Mouse (Mus musculus): ENCODE measurements around the gene Rrn3. TPM values are rescaled to one million over a fixed set of nuclear protein-coding genes. Genes with fewer than 3 reads are reported as not detected.

Gene Rrn3
- polyA plus RNA-seq, 1 experiment from 2014 or later: 56.0 TPM

DNA sequence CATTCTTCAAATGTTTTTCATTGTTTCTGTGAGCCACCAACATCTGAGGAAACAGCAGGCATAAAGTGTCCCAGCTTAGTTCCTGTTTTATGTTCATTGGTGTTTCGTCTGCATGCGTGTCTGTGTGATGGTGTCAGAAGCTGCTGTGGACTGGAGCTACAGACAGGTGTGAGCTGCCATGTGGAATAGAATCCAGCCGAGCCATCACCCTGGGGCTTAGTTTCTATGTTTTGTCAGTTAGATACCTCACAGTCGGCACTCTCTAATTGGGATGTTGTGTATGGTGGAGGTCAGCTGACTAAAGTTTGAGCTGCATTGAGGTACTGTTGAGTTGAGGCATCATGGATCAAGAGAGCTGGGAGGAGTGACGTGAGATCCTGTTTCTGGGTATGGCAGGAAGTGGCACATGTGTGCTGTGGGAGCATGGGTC is 16.3 kb downstream of the Rrn3 start:
- H3K9ac ChIP-seq: no peak overlapping the region
- peaks cover 90% of the 10 kb centered on the region for H3K36me3 ChIP-seq
- 87% methylated on average over 5 of the region's 5 CpGs for WGBS
- H3K4me1 ChIP-seq: no peaks in the 10 kb centered on the region
- H3K4me2 ChIP-seq: no peak overlapping the region
- no peaks in the 10 kb centered on the region for H3K27me3 ChIP-seq
- H3K27ac ChIP-seq: no peak overlapping the region
- ATAC-seq (ENCODE audit: insufficient number of reproducible peaks, low FRiP score, low TSS enrichment, low read depth): no peak
- no peaks in the 10 kb centered on the region for H3K9me3 ChIP-seq
- no peak overlapping the region for H3K4me3 ChIP-seq

DNA sequence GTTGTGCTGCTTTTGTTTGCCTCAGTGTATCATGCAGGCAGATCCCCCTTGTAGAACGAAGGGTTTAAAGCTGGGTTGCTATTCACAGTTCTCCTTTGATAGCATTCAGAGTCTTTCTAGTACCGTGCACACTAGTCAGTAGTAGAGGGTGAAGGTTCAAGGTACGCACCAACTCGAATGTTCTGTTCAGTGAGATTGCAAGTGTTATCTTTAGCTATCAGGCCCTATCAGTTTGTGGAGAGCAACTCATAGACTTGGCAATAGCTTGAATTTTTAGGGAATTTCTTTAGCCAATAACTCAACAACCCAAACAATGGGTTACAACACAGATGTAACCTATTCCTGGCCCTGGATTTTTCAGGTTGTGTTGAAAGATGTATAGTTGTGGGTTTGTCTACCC is 20.7 kb downstream of the Rrn3 start:
- H3K9me3 ChIP-seq: no peaks in the 10 kb centered on the region
- no peaks in the 10 kb centered on the region for H3K4me1 ChIP-seq
- no peaks in the 10 kb centered on the region for H3K27me3 ChIP-seq
- no peak overlapping the region for H3K27ac ChIP-seq
- no peak overlapping the region for H3K4me2 ChIP-seq
- H3K4me3 ChIP-seq: no peak overlapping the region
- peaks cover 85% of the 10 kb centered on the region for H3K36me3 ChIP-seq
- WGBS: 97% methylated on average over 4 of the region's 4 CpGs
- no peak overlapping the region for H3K9ac ChIP-seq
- no peak for ATAC-seq (ENCODE audit: insufficient number of reproducible peaks, low FRiP score, low TSS enrichment, low read depth)

DNA sequence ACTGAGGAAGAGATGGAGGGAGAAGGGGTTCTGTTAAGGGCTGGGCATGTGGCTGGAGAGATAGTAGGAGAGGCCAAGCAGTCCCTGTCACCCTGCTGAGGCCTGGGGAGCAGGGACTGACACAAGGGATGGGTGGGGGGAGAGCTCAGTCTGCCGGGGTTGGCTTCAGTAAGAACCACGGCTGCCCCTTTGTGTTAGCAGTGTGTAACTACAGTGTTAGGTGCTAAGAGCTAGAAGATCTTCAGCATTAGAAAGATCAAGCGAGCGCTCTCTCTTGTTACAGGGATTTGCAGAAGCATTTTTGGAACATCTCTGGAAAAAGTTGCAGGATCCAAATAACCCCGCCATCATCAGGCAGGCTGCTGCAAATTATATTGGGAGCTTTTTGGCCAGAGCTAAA is 24.2 kb downstream of the Rrn3 start:
- H3K4me2 ChIP-seq: no peak overlapping the region
- WGBS: 88% methylated on average over 5 of the region's 5 CpGs
- ATAC-seq (ENCODE audit: insufficient number of reproducible peaks, low FRiP score, low TSS enrichment, low read depth): no peak
- no peaks in the 10 kb centered on the region for H3K9me3 ChIP-seq
- H3K27me3 ChIP-seq: no peaks in the 10 kb centered on the region
- H3K4me3 ChIP-seq: no peak overlapping the region
- peaks cover 87% of the 10 kb centered on the region for H3K36me3 ChIP-seq
- H3K9ac ChIP-seq: no peak overlapping the region
- H3K4me1 ChIP-seq: no peaks in the 10 kb centered on the region
- no peak overlapping the region for H3K27ac ChIP-seq

DNA sequence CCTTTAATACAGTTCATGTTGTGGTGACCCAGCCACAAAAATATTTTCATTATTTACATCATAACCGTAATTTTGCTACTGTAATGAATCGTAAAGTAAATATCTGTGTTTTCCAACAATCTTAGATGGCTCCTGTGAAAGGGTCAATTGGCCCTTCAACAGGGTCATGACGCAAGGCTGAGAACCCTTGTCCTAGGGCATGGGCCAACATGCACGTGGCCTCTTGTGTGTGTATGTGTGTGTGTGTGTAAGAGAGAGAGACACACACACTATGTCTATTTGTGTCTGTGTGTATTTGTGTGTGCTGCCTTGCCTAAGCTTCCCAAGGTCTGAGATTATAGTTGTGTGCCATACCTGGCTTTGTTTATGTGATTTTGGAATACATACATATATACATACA is 27.1 kb downstream of the Rrn3 start:
- ATAC-seq (ENCODE audit: insufficient number of reproducible peaks, low FRiP score, low TSS enrichment, low read depth): no peak
- WGBS: 89% methylated on average over 4 of the region's 4 CpGs
- peaks cover 91% of the 10 kb centered on the region for H3K36me3 ChIP-seq
- no peaks in the 10 kb centered on the region for H3K9me3 ChIP-seq
- no peak overlapping the region for H3K4me2 ChIP-seq
- no peak overlapping the region for H3K9ac ChIP-seq
- no peak overlapping the region for H3K27ac ChIP-seq
- H3K4me3 ChIP-seq: no peak overlapping the region
- H3K27me3 ChIP-seq: no peaks in the 10 kb centered on the region
- H3K4me1 ChIP-seq: no peaks in the 10 kb centered on the region

DNA sequence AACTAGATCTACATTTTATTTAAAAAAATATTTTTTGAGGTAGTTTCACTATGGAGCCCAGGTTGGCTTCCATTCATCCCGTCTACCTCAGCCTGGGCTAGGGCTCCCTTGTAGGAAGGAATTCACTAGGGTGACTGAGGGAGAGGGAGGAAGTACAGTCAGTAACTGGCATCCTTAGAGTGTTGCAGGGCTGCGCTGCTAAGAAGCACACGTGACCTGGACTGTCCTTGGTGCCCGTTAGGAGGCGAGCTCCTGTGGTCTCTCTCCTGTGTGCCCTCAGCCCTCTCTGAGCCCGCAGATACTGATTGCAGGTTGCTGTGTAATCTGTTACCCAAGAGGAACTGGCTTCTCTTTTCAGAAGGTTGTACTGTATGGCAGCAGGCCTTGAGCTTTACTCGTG is 27.9 kb downstream of the Rrn3 start:
- no peak for ATAC-seq (ENCODE audit: insufficient number of reproducible peaks, low FRiP score, low TSS enrichment, low read depth)
- no peaks in the 10 kb centered on the region for H3K27me3 ChIP-seq
- H3K36me3 ChIP-seq: peaks cover 94% of the 10 kb centered on the region
- H3K27ac ChIP-seq: no peak overlapping the region
- H3K9ac ChIP-seq: no peak overlapping the region
- no peak overlapping the region for H3K4me3 ChIP-seq
- WGBS: 91% methylated on average over 7 of the region's 7 CpGs
- no peak overlapping the region for H3K4me2 ChIP-seq
- no peaks in the 10 kb centered on the region for H3K4me1 ChIP-seq
- no peaks in the 10 kb centered on the region for H3K9me3 ChIP-seq

DNA sequence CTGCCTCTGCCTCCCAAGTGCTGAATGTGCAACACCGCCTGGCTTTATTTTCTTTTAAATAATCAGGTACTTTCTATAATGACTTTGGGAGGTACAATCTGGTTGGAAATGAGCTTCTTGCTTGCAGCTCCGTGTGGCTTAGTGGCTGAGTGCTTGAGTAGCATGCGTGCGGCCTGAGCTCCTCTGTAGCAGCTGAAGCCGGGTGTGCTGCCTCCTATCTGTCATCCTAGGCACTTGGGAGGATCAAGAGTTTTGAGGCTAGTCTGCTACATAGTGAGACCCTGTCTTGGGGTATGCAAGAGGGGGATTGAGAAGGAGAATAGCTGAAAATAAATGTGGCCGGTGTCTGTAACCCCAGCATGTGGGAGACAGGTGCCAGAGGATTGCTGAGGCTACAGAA is 31.6 kb downstream of the Rrn3 start:
- H3K4me2 ChIP-seq: no peak overlapping the region
- no peaks in the 10 kb centered on the region for H3K27me3 ChIP-seq
- H3K9me3 ChIP-seq: no peaks in the 10 kb centered on the region
- H3K4me3 ChIP-seq: no peak overlapping the region
- no peak for ATAC-seq (ENCODE audit: insufficient number of reproducible peaks, low FRiP score, low TSS enrichment, low read depth)
- no peak overlapping the region for H3K9ac ChIP-seq
- no peak overlapping the region for H3K27ac ChIP-seq
- H3K36me3 ChIP-seq: peaks cover 86% of the 10 kb centered on the region
- H3K4me1 ChIP-seq: no peaks in the 10 kb centered on the region
- 92% methylated on average over 6 of the region's 6 CpGs for WGBS

DNA sequence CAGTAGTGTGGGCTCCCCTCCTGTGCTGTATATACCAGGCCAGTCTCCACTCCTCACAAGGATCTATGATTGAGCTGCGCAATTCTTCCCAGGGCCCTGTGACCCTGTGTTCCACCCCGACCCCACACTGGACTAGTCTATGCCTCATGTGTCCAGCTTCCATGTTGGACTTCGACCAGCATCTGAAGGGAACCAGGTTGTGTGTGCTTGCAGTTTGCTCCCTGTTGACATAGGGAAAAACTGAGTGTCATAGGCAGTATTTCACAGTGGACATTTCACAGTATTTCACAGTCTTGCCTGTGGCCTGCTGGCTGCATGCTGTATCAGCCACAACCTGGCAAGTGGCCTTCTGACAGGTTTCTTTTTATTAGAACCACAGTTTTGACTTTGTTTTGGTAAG is 32.7 kb downstream of the Rrn3 start:
- Histone ChIP-seq H3K4me2 (no peak overlapping the region), H3K9me3 (no peaks in the 10 kb centered on the region), H3K36me3 (peaks cover 78% of the 10 kb centered on the region), H3K9ac (no peak overlapping the region), H3K27me3 (no peaks in the 10 kb centered on the region), H3K4me1 (0 out of 2 replicates have a peak, but pooled peaks cover 2% of the 10 kb centered on the region), H3K27ac (no peak overlapping the region), H3K4me3 (no peak overlapping the region)
- WGBS: 95% methylated on average over 3 of the region's 3 CpGs
- no peak for ATAC-seq (ENCODE audit: insufficient number of reproducible peaks, low FRiP score, low TSS enrichment, low read depth)

DNA sequence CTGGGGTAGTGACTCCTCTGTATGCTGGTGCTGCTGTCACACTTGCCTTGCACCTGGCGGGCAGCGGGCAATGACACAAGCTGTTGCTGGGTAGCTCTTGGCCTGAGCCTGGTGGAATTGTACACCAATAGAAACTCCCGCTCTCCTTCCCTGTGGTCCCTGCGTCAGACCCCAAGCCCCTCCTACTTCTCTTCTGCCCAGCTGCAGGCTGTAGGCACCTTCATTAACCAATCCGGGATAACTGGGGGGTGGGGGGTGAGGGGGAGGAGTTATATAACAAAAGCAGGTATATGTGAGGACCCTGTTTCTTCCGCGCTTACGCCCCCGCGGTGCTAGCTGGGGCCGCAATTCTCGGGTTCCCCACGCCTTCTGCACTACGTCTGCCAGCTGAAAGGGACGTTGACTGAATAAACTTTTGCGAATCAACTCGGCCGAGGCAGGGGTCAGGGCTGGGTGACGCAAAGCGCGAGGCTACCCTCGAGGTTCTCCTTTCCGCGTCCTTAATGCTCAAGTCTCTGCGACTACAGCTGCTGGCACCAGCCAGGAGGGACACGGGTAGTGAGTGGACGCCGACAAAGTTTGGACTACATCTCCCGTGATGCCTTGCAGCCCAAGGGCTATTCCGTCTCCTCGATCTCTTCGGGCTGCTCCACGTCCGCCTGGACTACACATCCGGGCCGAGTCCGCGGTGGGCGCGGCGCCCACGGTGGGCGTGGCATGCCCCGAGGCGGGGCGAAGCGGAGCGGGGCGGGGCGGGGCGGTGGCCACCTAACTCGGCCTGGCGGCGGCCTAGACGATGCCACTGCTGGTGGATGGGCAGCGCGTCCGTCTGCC is 38.3 kb downstream of the Rrn3 start, which contains the start of gene Ntan1:
TSS of gene Ntan1 (plus strand) at position 286 of the 834 bp plus-strand sequence.
- Histone ChIP-seq H3K9me3 (no peaks in the 10 kb centered on the region), H3K4me1 (peaks cover 27% of the 10 kb centered on the region), H3K4me3 (peak within 1 kb of the TSS; percentile 72), H3K4me2 (peak within 1 kb of the TSS; percentile 49), H3K36me3 (peaks cover 28% of the 10 kb centered on the region), H3K27ac (peak within 1 kb of the TSS; percentile 98), H3K9ac (peak within 1 kb of the TSS; percentile 81), H3K27me3 (no peaks in the 10 kb centered on the region)
- ATAC-seq (ENCODE audit: insufficient number of reproducible peaks, low FRiP score, low TSS enrichment, low read depth): peak; percentile 94
- whole genome bisulfite sequencing: under 1% methylated on average over 58 of the region's 58 CpGs

DNA sequence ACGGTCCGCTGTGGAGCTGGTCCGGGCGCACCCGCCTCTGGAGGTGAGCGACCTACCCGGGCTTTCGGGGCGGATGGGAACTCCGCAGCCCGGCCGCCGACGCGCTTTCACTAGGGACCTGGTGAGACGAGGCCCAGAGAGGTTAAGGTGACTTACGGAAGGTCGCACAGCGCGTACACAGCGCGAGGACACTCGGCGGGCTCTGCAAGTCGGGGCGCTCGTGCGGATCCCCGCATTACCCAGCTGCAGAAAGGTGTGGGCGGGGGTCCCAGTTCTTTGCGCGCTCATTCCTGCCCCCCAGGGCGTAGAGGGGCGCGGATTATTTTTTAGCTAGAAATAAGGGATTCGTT is 38.9 kb downstream of the Rrn3 start:
- no peaks in the 10 kb centered on the region for H3K27me3 ChIP-seq
- ATAC-seq (ENCODE audit: insufficient number of reproducible peaks, low FRiP score, low TSS enrichment, low read depth): peak; percentile 49
- peak overlapping the region; percentile 98 for H3K27ac ChIP-seq
- H3K4me2 ChIP-seq: peak overlapping the region; percentile 49
- H3K36me3 ChIP-seq: peaks cover 23% of the 10 kb centered on the region
- peaks cover 27% of the 10 kb centered on the region for H3K4me1 ChIP-seq
- H3K9me3 ChIP-seq: no peaks in the 10 kb centered on the region
- WGBS: under 1% methylated on average over 36 of the region's 36 CpGs
- H3K9ac ChIP-seq: peak overlapping the region; percentile 81
- peak overlapping the region; percentile 72 for H3K4me3 ChIP-seq

DNA sequence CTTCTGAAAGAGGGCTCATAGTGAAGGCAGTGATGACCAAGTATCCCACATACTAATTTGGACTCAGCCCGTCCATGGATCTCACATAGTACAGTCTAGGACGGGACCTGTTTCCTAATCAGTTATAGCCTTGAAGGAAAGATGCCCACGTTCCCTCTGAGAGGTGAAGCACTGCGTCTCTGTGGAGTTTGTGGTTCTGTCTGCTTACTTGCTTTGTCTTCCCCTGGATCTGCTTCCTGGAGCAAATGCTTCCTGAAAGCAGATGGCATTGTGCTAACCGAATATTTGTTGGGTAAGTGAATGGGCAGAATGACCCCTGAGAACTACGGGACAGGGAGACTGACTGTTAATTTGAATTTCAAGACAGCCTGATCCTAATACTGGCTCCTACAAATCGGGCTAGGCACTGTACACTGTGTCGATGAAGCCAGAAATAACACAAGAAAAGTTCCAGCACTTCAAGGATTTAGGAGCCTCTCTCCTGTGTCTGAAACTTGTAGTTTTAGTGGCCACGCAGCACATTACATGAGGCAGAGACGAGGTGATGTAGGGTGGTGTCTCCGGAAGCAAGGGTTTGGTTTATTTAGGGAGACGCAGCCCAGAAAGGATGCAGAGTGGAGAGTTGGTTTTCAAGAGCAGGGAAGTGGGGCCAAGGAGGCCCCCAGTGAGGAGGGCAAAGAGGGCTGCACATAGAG is 39.4 kb downstream of the Rrn3 start:
- H3K4me3 ChIP-seq: peak overlapping the region; percentile 72
- ATAC-seq (ENCODE audit: insufficient number of reproducible peaks, low FRiP score, low TSS enrichment, low read depth): no peak
- H3K27me3 ChIP-seq: no peaks in the 10 kb centered on the region
- H3K4me1 ChIP-seq: peaks cover 27% of the 10 kb centered on the region
- no peaks in the 10 kb centered on the region for H3K9me3 ChIP-seq
- H3K4me2 ChIP-seq: peak overlapping the region; percentile 49
- peak overlapping the region; percentile 98 for H3K27ac ChIP-seq
- 25% methylated on average over 12 of the region's 12 CpGs for WGBS
- peaks cover 17% of the 10 kb centered on the region for H3K36me3 ChIP-seq
- H3K9ac ChIP-seq: peak overlapping the region; percentile 81

DNA sequence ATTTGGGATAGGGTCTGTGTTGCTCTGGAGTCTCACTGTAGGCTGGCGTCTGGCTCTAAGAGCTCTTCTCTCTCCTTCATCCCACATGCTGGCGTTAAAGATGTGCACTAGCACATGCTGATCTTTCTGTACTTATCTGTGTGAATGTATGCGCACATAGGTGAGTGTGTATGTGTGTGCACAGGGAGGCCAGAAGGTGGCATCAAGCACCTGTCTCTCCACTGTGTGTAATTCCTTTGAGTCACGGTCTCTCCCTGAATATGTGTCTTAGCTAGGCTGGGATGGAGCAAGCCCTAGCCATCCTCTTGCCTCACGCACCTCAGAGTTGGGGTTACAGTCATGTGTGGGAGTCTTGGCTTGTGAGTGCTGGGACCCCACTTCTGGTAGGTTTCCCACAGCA is 40.3 kb downstream of the Rrn3 start:
- no peaks in the 10 kb centered on the region for H3K27me3 ChIP-seq
- WGBS: 98% methylated on average over 5 of the region's 5 CpGs
- no peak for ATAC-seq (ENCODE audit: insufficient number of reproducible peaks, low FRiP score, low TSS enrichment, low read depth)
- peak overlapping the region; percentile 49; the same call in 1 of the 2 replicates for H3K4me2 ChIP-seq
- H3K9ac ChIP-seq: no peak overlapping the region
- H3K27ac ChIP-seq: no peak overlapping the region
- no peaks in the 10 kb centered on the region for H3K9me3 ChIP-seq
- H3K4me1 ChIP-seq: peaks cover 31% of the 10 kb centered on the region
- peaks cover 9% of the 10 kb centered on the region; the same call in 1 of the 2 replicates for H3K36me3 ChIP-seq
- H3K4me3 ChIP-seq: no peak overlapping the region
